Mouse (Mus musculus) heart, embryonic 16.5 days (tissue): ENCODE data around the gene Kcnb1. TPM values are rescaled to one million over a fixed set of nuclear protein-coding genes. Genes with fewer than 3 reads are reported as not detected.

Source experiments
- ATAC-seq: fragments of 200-750 bp; cut with Nextera tagmentation; replicated peaks from 2 replicates; pipeline ENCODE4 v1.8.0; 2017; ENCODE audit warnings: moderate number of reproducible peaks; ENCODE audit not compliant: insufficient read depth, low FRiP score; ENCODE audit errors: extremely low read depth
- H3K27ac ChIP-seq: fragments of 300-500 bp; sonication (generic); 2 replicates; pipeline ENCODE4 v1.5.1; 2014; ENCODE audit warnings: mild to moderate bottlenecking, low read length, control low read depth, moderate library complexity
- H3K27me3 ChIP-seq: fragments of 300-500 bp; sonication (generic); 2 replicates; pipeline ENCODE4 v1.6.1; 2014; ENCODE audit warnings: low read length, mixed read lengths; ENCODE audit not compliant: control insufficient read depth, insufficient read depth
- H3K36me3 ChIP-seq: fragments of 300-500 bp; sonication (generic); 2 replicates; pipeline ENCODE4 v1.6.1; 2014; ENCODE audit not compliant: control insufficient read depth, insufficient read depth
- H3K4me1 ChIP-seq: fragments of 300-500 bp; sonication (generic); 2 replicates; pipeline ENCODE4 v1.6.1; 2014; ENCODE audit warnings: low read length, mixed read lengths; ENCODE audit not compliant: control insufficient read depth, insufficient read depth
- H3K4me2 ChIP-seq: fragments of 300-500 bp; sonication (generic); 2 replicates; pipeline ENCODE4 v1.6.1; 2014; ENCODE audit warnings: low read depth, mild to moderate bottlenecking, control low read depth, low read length
- H3K4me3 ChIP-seq: fragments of 300-500 bp; sonication (generic); 2 replicates; pipeline ENCODE4 v1.5.1; 2014; ENCODE audit warnings: mild to moderate bottlenecking, control low read depth, low read length
- H3K9ac ChIP-seq: fragments of 300-500 bp; sonication (generic); 2 replicates; pipeline ENCODE4 v1.6.1; 2014; ENCODE audit warnings: low read length, control low read depth
- H3K9me3 ChIP-seq: fragments of 300-500 bp; sonication (generic); replicated peaks from 2 replicates; pipeline ENCODE4 v1.6.1; 2016; ENCODE audit warnings: low read length; ENCODE audit not compliant: control insufficient read depth
- WGBS: fragments of 180-500 bp; shearing (Covaris S2); extraction: QIAGEN DNeasy Blood & Tissue Kit; methylation state at CpG from one replicate; pipeline ENCODE4 v1.1.7; 2014; 5-methylcytosine and 5-hydroxymethylcytosine counted together
- polyA plus RNA-seq: library from polyadenylated mRNA; unstranded; fragments of >200 nt; fragmentation: Nextera tagmentation; extraction: Ambion mirVana; gene quantifications from 2 replicates; pipeline ENCODE4 v1.2.1, GENCODE M21; 2015

Gene Kcnb1
- polyA plus RNA-seq, 1 experiment from 2014 or later = 0.43 TPM

GRCm38 (mm10) chr2:167066528-167067516 lies 123.1 kb downstream of the Kcnb1 start:
- no peak overlapping the region for H3K27ac ChIP-seq
- H3K27me3 ChIP-seq = no peaks in the 10 kb centered on the region
- H3K9me3 ChIP-seq = no peaks in the 10 kb centered on the region
- H3K36me3 ChIP-seq = peaks cover 19% of the 10 kb centered on the region
- 32% methylated on average over 6 of the region's 6 CpGs for WGBS
- H3K9ac ChIP-seq = no peak overlapping the region
- H3K4me2 ChIP-seq = no peak overlapping the region
- ATAC-seq = no peak
- peaks cover 15% of the 10 kb centered on the region for H3K4me1 ChIP-seq
- H3K4me3 ChIP-seq = no peak overlapping the region

- Histone ChIP-seq H3K4me1 (peaks cover 21% of the 10 kb centered on the region), H3K27me3 (no peaks in the 10 kb centered on the region), H3K4me2 (no peak overlapping the region), H3K9ac (no peak overlapping the region), H3K9me3 (no peaks in the 10 kb centered on the region), H3K27ac (no peak overlapping the region), H3K36me3 (peaks cover 19% of the 10 kb centered on the region), H3K4me3 (no peak overlapping the region)
- ATAC-seq = no peak
- 70% methylated on average over 1 of the region's 1 CpGs for WGBS
Observed at GRCm38 (mm10) chr2:167066031-167066430, 123.9 kb downstream of the Kcnb1 start.

GRCm38 (mm10) chr2:167064601-167065295 lies 125.2 kb downstream of the Kcnb1 start:
- peak overlapping the region; percentile 92 for H3K9ac ChIP-seq
- peak overlapping the region; percentile 76 for H3K4me2 ChIP-seq
- no peaks in the 10 kb centered on the region for H3K9me3 ChIP-seq
- WGBS = 29% methylated on average over 9 of the region's 9 CpGs
- H3K4me3 ChIP-seq = peak overlapping the region; percentile 93
- 0 out of 2 replicates have a peak overlapping the region, but pooled peaks have one; percentile 28 for H3K27ac ChIP-seq
- ATAC-seq = no peak
- peaks cover 19% of the 10 kb centered on the region for H3K36me3 ChIP-seq
- no peaks in the 10 kb centered on the region for H3K27me3 ChIP-seq
- H3K4me1 ChIP-seq = peaks cover 27% of the 10 kb centered on the region

- Histone ChIP-seq H3K9me3 (no peaks in the 10 kb centered on the region), H3K4me3 (peak overlapping the region; percentile 93), H3K27me3 (no peaks in the 10 kb centered on the region), H3K27ac (peak overlapping the region; percentile 96), H3K4me1 (peaks cover 30% of the 10 kb centered on the region), H3K9ac (peak overlapping the region; percentile 92), H3K4me2 (peak overlapping the region; percentile 76), H3K36me3 (peaks cover 21% of the 10 kb centered on the region)
- ATAC-seq = no peak
- 4% methylated on average over 7 of the region's 7 CpGs for WGBS
Observed at GRCm38 (mm10) chr2:167063906-167064496, 126.0 kb downstream of the Kcnb1 start.

GRCm38 (mm10) chr2:167062965-167063880 lies 126.7 kb downstream of the Kcnb1 start, which contains the start of gene Znfx1:
Znfx1 (minus strand) TSS chr2:167063015.
- Histone ChIP-seq H3K9ac (peak within 1 kb of the TSS; percentile 97), H3K4me1 (peaks cover 30% of the 10 kb centered on the region), H3K27ac (peak within 1 kb of the TSS; percentile 96), H3K4me2 (peak within 1 kb of the TSS; percentile 96), H3K4me3 (peak within 1 kb of the TSS; percentile 93), H3K27me3 (no peaks in the 10 kb centered on the region), H3K9me3 (no peaks in the 10 kb centered on the region), H3K36me3 (peaks cover 24% of the 10 kb centered on the region)
- ATAC-seq = peak; percentile 93
- WGBS = under 1% methylated on average over 57 of the region's 57 CpGs

- Histone ChIP-seq H3K27me3 (no peaks in the 10 kb centered on the region), H3K27ac (peak overlapping the region; percentile 96), H3K9me3 (no peaks in the 10 kb centered on the region), H3K9ac (peak overlapping the region; percentile 97), H3K4me1 (peaks cover 30% of the 10 kb centered on the region), H3K4me3 (peak overlapping the region; percentile 93), H3K4me2 (peak overlapping the region; percentile 96), H3K36me3 (peaks cover 24% of the 10 kb centered on the region)
- ATAC-seq = peak; percentile 94
- 0% methylated on average over 55 of the region's 60 CpGs for WGBS
Observed at GRCm38 (mm10) chr2:167062497-167062911, 127.5 kb downstream of the Kcnb1 start.

GRCm38 (mm10) chr2:167061381-167062034 lies 128.4 kb downstream of the Kcnb1 start:
- no peaks in the 10 kb centered on the region for H3K27me3 ChIP-seq
- ATAC-seq = no peak
- 0 out of 2 replicates have a peak overlapping the region, but pooled peaks have one; percentile 7 for H3K27ac ChIP-seq
- peak overlapping the region; percentile 96 for H3K4me2 ChIP-seq
- H3K4me1 ChIP-seq = peaks cover 30% of the 10 kb centered on the region
- H3K36me3 ChIP-seq = peaks cover 30% of the 10 kb centered on the region
- peak overlapping the region; percentile 93 for H3K4me3 ChIP-seq
- H3K9me3 ChIP-seq = no peaks in the 10 kb centered on the region
- WGBS = 15% methylated on average over 11 of the region's 11 CpGs
- H3K9ac ChIP-seq = peak overlapping the region; percentile 97
